Mouse (Mus musculus): Measurements from ENCODE around the gene Dennd6a.

DNA sequence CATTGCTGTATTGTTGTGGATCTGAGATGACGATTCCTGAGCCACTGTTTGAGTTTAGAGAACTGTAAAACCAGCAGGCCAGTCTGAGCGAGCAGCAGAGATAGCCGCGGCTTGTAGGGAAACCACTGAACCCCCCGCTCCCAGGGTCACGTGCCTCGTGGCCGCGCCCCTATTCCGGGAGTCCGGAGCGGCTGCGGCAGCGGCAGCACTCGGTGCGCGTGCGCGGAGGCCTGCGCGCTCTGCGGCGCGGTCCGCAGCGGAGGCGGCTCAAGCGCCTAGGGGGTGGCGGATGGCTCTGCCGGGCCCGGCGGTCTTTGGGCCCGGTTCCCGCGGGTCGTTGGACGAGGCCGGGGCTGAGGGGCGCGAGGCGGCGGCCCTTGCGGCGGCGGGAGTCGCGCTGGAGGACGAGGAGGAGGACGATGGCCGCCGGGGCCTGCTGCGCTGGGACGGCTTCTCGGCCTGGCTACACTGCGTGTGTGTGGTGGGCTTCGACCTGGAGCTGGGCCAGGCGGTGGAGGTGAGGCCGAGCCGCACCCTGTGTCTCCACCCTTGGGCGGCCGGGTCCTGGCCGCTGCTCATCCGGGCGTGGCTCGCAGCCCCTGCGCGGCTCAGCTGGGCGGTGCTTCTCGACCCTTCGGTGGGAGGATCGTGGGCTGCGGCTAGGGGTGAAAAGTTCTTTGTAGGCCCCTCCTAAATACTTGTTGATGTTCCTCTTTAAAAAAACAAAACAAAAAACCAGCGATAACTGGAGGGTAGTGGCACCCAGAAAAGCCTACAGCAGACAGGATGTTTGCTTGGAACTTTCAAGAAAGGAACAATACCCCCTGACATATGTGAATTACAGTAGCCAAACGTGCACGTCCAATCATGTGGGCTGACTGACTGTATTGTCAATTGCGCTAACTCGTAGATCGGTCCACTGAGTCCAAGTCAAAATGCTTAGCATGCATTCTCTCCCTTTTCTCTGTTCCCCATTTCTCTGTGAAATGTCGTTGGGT is 6.0 kb downstream of the Dennd6a start:
- no peak for TF ChIP-seq CTCF (conservative IDR thresholded peaks at IDR 0.05; ENCODE audit: insufficient read depth, insufficient read length, low read depth, low read length)
- peak; percentile 48 for TF ChIP-seq POLR2A (IDR thresholded peaks at IDR 0.05; ENCODE audit: low read depth, low read length)

All from kidney, adult 2 months (tissue).